Mouse (Mus musculus) liver, adult 2 months (tissue): Measurements from ENCODE around the gene 4833439L19Rik. TPM values are rescaled to one million over a fixed set of nuclear protein-coding genes. Genes with fewer than 3 reads are reported as not detected.

Experiments used
- DNase-seq: peaks from one replicate; pipeline ENCODE4 v3.0.0-alpha.2; 2011; ENCODE audit warnings: low read depth, low spot score; ENCODE audit errors: extremely low read depth
- H3K27ac ChIP-seq: fragments of 200-500 bp; replicated peaks from 2 replicates; pipeline ENCODE4 v1.5.1; 2012; ENCODE audit warnings: low read depth, mild to moderate bottlenecking, control low read depth, inconsistent platforms, low read length; ENCODE audit not compliant: insufficient read depth
- H3K27me3 ChIP-seq: fragments of 200-500 bp; 2 replicates; pipeline ENCODE4 v1.6.1; 2012; ENCODE audit warnings: mild to moderate bottlenecking, moderate library complexity, low read length, inconsistent platforms; ENCODE audit not compliant: control insufficient read depth, insufficient read depth
- H3K36me3 ChIP-seq: fragments of 200-500 bp; 2 replicates; pipeline ENCODE4 v1.6.1; 2012; ENCODE audit warnings: low read length, inconsistent platforms; ENCODE audit not compliant: control insufficient read depth, insufficient read depth
- H3K4me1 ChIP-seq: fragments of 200-500 bp; 2 replicates; pipeline ENCODE4 v1.6.1; 2011; ENCODE audit warnings: low read length; ENCODE audit not compliant: control insufficient read depth, insufficient read depth
- H3K4me3 ChIP-seq: fragments of 200-500 bp; 2 replicates; pipeline ENCODE4 v1.5.1; 2011; ENCODE audit warnings: low read depth, mild to moderate bottlenecking, control low read depth, low read length, moderate library complexity; ENCODE audit not compliant: insufficient read depth
- H3K79me2 ChIP-seq: fragments of 200-500 bp; 2 replicates; pipeline ENCODE4 v1.6.1; 2012; ENCODE audit warnings: inconsistent platforms, mild to moderate bottlenecking, low read length, moderate library complexity; ENCODE audit not compliant: control insufficient read depth, insufficient read depth
- H3K9ac ChIP-seq: fragments of 200-500 bp; 2 replicates; pipeline ENCODE4 v1.6.1; 2012; ENCODE audit warnings: low read depth, mild to moderate bottlenecking, control low read depth, inconsistent platforms, low read length
- CTCF ChIP-seq: fragments of 200-500 bp; IDR thresholded peaks from 2 replicates; pipeline ENCODE4 v1.5.1; 2011; ENCODE audit warnings: low read depth, low read length, control low read depth
- POLR2A ChIP-seq: fragments of 200-500 bp; IDR thresholded peaks from 2 replicates; pipeline ENCODE4 v1.6.1; 2011; ENCODE audit warnings: low read length, control low read depth; ENCODE audit not compliant: insufficient read depth; ENCODE audit errors: extremely low read depth
- WGBS: fragments of 180-500 bp; shearing (Covaris S2); methylation state at CpG from one replicate; pipeline ENCODE4 v1.1.7; 2018; 5-methylcytosine and 5-hydroxymethylcytosine counted together
- polyA plus RNA-seq: library from polyadenylated mRNA; depleted of rRNA; stranded (reverse); fragments of >200 nt; gene quantifications from 2 replicates; pipeline ENCODE4 v1.2.3, GENCODE M21; 2012
- total RNA-seq: library from RNA; depleted of rRNA; stranded (reverse); fragments of >200 nt; gene quantifications from 2 replicates; pipeline ENCODE4 v1.2.3, GENCODE M21; 2014

4833439L19Rik gene
- total and polyA plus RNA-seq, 2 experiments: 24.1 to 52.5 TPM

DNA sequence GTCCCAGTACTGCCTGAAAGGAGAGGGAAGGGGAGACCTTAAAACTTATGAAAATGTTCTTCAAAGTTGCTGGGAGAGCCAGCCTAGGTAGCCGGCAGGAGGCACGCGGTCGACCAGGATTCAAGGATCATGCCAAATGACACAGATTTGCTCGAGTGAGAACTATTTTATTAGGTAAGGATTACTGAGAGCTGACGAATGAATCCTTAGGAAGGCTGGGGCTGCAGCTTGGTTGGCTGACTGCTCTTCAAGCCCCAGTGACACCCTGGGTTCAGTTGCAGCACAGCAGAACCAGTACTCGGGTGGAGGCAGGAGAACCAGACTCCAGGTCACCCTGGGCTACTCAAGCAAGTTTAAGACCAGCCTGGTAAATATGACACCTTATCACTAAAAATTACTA lies 17.2 kb downstream of the 4833439L19Rik start:
- H3K27ac ChIP-seq: no peak overlapping the region
- TF ChIP-seq POLR2A (no peak), CTCF (no peak)
- H3K36me3 ChIP-seq: peaks cover 47% of the 10 kb centered on the region
- DNase-seq: no peak
- H3K4me3 ChIP-seq: no peak overlapping the region
- H3K79me2 ChIP-seq: no peaks in the 10 kb centered on the region
- H3K9ac ChIP-seq: no peak overlapping the region
- WGBS: 88% methylated on average over 7 of the region's 7 CpGs
- no peaks in the 10 kb centered on the region for H3K27me3 ChIP-seq
- H3K4me1 ChIP-seq: peaks cover 4% of the 10 kb centered on the region

DNA sequence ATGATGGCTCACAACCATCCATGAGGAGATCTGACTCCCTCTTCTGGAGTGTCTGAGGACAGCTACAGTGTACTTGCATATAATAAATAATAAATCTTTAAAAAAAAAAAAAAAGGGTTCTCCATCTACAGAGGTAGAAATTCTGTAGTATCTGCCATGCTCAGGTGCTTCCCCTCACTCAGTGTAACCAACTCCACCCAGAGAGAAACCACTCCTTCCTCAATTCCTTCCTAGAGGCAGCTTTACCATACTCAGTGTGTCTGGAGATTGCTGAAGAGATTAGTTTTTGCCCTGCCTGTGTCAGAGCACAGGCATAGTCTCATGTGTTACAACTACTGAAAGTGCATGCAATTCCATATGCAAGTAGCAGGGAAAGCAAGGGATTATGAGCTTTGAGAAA lies 33.1 kb downstream of the 4833439L19Rik start:
- Histone ChIP-seq H3K9ac (no peak overlapping the region), H3K4me3 (no peak overlapping the region), H3K27me3 (no peaks in the 10 kb centered on the region), H3K79me2 (no peaks in the 10 kb centered on the region), H3K4me1 (no peaks in the 10 kb centered on the region), H3K27ac (no peak overlapping the region), H3K36me3 (peaks cover 58% of the 10 kb centered on the region)
- no peak for DNase-seq
- no peak for TF ChIP-seq POLR2A
- no peak for TF ChIP-seq CTCF

DNA sequence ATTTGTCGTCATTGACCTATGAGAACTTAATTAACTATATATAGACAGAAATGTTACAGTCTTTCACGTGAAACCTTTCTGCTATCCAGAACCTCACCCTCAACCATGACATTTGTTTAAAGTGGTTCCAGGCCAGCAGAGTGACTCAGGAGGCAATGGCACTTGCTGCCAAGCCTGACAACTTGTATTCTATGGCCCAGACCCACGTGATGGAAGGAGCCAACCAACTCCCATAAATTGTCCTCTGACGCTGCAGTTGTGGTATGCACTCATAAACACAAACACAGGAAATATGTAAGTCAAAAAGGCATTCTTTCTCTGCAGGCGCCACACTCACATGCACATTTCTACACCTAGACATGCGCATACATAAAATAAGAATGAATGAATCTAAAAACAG lies 38.1 kb downstream of the 4833439L19Rik start:
- TF ChIP-seq POLR2A (no peak), CTCF (no peak)
- no peaks in the 10 kb centered on the region for H3K27me3 ChIP-seq
- H3K27ac ChIP-seq: no peak overlapping the region
- no peak overlapping the region for H3K9ac ChIP-seq
- H3K36me3 ChIP-seq: peaks cover 49% of the 10 kb centered on the region
- H3K4me1 ChIP-seq: no peaks in the 10 kb centered on the region
- WGBS: 91% methylated on average over 6 of the region's 6 CpGs
- no peak for DNase-seq
- H3K79me2 ChIP-seq: no peaks in the 10 kb centered on the region
- no peak overlapping the region for H3K4me3 ChIP-seq

DNA sequence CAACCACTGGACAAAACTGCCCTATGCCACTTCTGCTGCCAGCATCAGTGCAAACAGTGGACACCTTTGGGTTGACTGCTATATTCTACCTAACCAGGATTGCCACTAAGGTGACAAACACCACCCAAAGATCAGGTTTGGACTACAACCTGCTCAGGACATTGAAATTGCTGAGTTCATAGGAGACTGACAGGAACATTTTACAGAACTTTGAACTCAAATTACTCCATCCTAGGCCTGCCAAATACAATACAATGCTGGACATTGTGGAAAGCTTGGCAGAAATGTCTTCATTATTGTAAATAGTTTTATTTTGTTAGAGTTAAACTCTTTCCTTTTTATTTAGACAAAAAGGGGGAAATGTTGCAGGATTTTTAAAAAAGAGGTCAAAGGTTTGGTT lies 44.1 kb downstream of the 4833439L19Rik start:
- no peak for TF ChIP-seq CTCF
- no peak for TF ChIP-seq POLR2A
- H3K4me3 ChIP-seq: no peak overlapping the region
- peak; percentile 94 for DNase-seq
- peak overlapping the region; percentile 72 for H3K27ac ChIP-seq
- H3K9ac ChIP-seq: no peak overlapping the region
- no peaks in the 10 kb centered on the region for H3K27me3 ChIP-seq
- H3K79me2 ChIP-seq: no peaks in the 10 kb centered on the region
- H3K36me3 ChIP-seq: peaks cover 9% of the 10 kb centered on the region; the same call in 1 of the 2 replicates
- peaks cover 3% of the 10 kb centered on the region for H3K4me1 ChIP-seq

DNA sequence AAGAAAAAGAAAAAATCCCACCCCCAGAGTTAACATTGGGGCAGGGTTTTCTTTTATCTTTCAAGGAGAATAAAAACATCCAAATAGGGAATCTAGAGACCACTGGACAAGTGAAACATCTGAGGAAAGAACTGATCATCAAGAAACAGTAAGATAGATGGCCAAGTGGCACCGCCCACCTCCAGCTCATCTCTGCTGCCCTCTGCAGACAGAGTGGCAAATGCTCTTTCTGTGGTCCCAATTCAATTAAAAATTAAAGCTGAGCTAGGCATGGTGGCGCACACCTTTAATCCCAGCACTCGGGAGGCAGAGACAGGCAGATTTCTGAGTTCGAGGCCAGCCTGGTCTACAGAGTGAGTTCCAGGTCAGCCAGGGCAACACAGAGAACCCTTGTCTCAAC lies 45.0 kb downstream of the 4833439L19Rik start:
- 79% methylated on average over 4 of the region's 4 CpGs for WGBS

DNA sequence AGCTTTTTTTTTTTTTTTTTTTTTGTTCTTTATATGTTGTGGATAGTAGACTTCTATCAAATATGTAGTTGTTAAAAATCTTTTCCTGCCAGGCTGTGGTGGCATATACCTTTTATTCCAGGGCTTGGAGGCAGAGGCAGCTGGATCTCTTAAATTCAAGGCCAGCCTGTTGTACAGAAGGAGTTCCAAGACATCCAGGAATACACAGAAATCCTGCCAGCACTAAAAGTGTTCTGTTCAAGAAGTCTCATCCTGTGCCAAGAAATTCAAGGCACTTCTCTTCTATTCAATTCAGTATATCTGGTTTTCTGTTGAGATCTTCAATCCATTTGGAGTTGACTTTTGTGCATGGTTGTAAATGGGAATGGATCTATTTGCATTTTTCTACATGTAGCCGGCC lies 59.3 kb downstream of the 4833439L19Rik start:
- Histone ChIP-seq H3K79me2 (peaks cover 13% of the 10 kb centered on the region; the same call in 1 of the 2 replicates), H3K9ac (no peak overlapping the region), H3K27me3 (no peaks in the 10 kb centered on the region), H3K4me1 (peaks cover 12% of the 10 kb centered on the region; the same call in 1 of the 2 replicates), H3K36me3 (no peaks in the 10 kb centered on the region; the same call in 1 of the 2 replicates), H3K27ac (no peak overlapping the region), H3K4me3 (no peak overlapping the region)
- TF ChIP-seq POLR2A (no peak), CTCF (no peak)
- 97% methylated on average over 1 of the region's 1 CpGs for WGBS
- DNase-seq: no peak

More for the DNA sequence above, 45.0 kb downstream of the 4833439L19Rik start:
- Histone ChIP-seq H3K27me3 (no peaks in the 10 kb centered on the region), H3K27ac (peak overlapping the region; percentile 43; the same call in 1 of the 2 replicates), H3K79me2 (no peaks in the 10 kb centered on the region), H3K36me3 (peaks cover 7% of the 10 kb centered on the region), H3K9ac (no peak overlapping the region), H3K4me3 (no peak overlapping the region), H3K4me1 (peaks cover 3% of the 10 kb centered on the region)
- no peak for TF ChIP-seq POLR2A
- TF ChIP-seq CTCF: peak; percentile 79
- DNase-seq: peak; percentile 31
